Mouse (Mus musculus) brain, embryonic 18.5 days (tissue): ENCODE measurements around the gene Dab1.

ENCODE experiments used
- DNase-seq: peaks from one replicate; pipeline ENCODE4 v3.0.0-alpha.2; 2012; ENCODE audit warnings: low read depth, low spot score

Dab1 gene

DNA sequence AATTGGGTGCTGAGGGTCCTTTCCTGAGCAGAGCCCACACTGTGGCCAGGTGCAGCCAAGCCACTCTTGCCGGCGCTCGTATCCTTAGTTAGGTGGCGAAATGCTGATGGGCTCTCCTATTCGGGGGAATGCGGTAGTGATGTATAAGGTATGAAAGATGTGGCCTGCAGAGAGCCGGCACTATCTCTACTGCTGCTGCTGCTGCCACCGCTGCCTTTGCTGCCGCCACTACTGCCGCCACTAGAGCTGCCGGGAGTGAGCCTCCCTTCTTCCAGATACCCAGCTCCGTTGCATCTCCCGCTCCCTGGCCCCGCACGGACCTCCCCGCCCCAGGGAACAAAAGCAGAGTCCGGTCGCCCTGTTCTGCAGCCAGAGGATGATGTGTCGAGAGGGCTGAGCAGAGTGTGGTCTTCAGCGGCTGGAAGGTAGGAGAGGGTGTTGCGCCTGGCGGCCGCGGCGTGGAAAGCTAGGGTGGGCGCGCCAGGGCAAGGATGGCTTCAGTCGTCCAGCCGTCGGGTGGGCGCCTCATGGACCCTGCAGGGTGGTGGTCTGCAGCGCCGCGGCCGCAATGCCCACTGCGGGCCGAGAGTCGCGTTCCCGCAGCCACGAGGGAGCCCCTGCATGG, at the start of gene Dab1:
Gene Dab1, plus strand, starts transcription at position 39 of the 625 bp plus-strand sequence.
- no peak for DNase-seq

DNA sequence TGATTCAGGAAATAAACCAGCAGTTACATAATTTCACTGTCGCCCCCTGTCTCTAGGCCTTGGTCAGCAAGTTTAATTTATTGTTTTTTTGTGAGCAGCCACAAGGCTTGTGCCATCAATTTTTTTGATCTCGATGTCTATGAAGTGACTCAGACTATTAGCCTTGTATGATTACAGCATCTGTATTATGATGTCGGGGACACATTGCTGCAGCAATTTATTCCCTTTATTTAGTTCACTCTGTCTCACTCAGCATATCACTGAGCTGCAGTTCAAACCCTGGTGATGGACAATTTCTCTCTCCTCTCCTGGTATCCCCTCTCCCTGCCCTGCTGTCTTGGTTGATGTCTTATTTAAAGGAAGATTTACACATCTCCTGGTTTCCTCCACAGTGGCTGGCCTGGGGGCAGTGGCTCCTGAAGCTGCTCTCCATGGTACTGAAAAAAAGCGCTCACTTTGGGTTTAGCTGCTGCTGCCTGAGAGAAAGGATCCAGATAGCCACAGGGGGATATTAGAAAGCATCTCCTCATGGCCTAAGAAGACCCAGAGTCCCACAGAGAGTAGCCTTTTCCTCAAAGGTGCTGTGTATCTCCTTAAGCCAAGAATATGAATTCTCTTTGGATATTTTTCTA, 47.3 kb upstream of the Dab1 start:
- DNase-seq = no peak

DNA sequence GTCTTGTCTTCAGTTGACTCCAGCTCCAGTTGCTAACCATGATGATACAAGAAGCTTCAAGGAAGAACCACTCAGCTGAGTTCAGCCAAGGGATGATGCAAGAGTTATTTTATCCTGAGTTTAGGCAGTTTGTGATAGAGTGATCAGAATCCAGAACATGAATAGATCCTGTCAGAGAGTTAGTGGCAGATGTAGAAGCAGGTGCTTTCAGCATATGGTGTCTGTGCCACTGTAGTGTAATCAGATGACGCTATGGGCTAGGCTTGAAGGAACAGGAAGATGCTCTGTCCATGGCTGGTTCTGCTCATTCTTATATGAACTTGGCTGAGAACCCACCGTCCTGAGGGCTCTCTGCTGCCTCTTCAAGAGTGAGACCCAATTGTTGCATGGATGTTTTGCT, 43.6 kb upstream of the Dab1 start:
- DNase-seq = no peak

DNA sequence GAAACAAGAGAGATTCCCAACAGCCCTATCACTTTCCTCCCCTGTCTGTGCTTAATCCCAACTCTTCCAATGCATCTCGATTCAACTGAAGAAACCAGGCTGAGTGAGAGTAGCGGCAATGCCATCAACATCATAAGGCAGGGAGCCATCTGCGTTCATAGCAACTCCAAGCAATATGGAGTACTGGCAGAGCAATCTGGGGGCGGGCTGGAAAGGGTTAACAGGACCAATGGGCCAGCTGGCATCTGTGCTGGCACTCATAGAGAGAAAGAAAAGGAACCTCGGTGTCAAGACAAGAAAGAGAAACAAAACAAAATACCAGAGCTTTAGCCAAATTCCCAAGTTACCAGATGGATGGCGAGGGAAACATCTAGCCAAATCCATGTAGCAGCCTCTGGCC, 42.9 kb upstream of the Dab1 start:
- peak; percentile 64 for DNase-seq

DNA sequence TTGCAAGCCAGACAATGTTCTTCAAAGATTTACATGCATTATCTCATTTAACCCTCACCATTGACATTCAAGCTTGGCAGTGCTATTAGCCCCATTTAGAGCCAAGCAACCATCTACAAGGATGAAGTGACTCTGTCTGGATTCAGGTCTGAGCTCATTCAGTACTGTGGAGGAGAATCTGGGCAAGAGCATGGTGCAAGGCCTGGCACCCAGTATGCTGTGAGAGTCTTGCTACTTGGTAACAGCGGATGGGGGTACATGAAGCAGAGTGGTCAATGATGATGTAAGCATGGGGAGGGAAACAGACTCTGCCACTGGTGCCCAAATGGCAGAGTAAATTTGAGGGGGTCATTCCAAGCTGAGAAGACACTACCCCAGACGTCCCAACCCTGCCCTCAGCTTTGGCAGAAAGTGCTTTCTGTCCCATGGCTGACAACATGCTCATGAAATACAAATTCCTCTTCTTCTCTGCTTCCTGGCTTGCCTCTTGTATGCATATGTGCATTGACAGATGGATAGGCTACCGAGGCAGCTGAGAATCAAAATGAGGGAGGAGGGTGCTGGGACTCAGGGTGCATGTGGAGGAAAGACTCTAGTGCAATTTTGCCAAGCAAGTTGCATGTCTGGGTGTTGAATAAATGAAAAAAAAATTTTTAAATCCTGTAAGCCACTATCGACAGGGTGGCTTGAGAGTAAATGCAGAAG, 41.9 kb upstream of the Dab1 start:
- DNase-seq = peak; percentile 75

DNA sequence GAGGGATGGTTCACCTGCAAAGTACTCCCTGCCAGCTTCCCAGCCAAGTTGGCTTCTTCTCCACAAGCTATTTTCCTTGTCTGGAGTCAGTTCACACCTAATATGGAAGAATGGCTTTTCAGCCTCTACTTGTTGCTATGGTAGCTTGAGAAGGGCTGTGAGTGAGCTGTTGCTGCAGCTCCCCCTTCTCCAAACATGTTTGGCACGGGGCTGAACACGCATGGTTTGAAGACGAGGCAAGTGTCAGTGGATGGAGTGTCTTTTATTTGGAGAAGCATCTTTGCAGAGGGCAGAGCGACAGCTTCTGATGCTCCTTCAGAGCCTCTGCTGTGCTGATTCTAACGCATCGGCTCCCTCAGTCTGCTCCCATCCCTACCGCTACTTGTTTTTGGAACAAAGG, 41.3 kb upstream of the Dab1 start:
- DNase-seq = peak; percentile 24

DNA sequence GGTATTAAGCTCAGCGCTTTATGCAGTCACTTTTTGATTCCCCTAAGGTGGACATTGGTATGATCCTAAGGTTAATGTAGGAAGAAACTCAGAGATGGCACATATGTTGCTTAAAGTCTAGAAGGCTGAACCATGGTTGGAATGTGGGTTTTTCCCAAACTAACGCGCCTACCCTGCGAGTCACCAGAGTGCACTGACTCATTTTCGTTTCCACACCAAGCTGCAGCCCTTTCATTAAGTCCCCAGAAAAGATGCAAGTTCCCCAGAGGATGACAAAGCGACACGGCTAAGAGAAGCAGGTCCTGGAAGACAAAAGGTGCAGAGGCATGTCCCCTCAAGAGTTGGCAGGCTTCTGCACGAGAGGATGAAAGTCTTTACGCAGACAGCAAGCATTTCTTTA, 39.1 kb upstream of the Dab1 start:
- DNase-seq = no peak

DNA sequence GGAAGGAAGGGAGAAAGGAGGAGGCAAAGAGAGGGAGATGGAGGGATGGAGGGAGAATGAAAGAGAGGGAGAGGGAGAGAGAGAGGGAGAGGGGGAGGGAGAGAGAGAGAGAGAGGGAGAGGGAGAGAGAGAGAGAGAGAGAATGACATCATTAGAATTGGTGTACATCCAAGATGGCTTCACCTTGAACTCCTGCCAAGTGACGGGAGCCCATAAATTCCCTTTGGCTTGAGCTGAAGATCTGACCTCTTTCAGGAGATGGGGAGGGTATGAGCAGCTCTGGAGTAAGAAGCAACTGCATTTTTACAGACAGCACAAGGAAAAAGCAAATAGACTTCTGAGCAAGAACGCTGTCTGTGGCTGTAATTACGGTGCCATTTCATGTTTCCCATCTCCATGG, 4.1 kb upstream of the Dab1 start:
- DNase-seq = no peak

DNA sequence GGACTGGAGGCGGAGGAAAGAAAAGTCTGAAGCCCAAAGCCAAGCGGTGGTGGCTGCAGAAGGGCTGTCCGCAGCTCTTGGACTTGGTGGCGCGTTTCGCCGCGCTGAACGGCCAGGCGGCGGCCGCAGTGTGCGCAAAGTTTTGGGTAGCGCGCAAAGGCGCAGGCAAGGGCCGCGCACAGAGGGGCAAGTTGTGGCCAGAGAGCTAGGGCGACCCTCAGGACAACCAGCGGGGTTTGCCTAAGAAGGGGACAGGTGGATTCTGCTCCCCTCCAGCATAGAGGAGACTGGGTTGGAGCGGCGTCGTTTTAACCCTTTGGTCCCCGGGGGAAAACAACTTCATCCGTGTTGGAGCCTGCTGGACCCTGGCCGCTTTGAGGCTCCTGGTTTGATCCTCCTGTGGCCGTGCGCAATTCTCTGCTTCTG, 800 bp downstream of the Dab1 start:
- no peak for DNase-seq

DNA sequence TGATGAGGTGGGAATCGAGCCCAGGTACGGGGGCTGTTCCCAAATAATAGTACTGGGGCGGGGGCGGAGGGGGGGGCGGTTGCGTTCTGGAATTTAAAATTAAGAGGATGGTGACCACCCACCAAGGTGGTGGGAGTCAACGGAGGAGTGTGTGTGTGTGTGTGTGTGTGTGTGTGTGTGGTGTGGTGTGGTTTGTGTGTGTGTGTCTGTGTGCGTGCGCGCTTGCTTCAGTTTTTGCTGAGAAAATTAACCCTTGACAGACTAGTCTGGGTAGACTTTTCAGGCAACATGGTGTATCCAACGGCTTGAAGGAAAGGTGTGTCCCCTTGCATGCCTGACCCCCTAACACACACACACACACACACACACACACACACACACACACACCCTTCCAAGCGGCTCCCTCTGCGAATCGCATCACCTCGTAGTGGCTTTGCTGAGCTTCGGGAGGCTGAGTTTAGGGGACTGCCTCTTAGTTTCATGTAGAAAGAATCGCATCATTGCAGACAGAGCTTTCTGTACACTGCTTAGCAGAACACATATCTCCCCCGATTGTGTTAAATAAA, 1.5 kb downstream of the Dab1 start:
- DNase-seq = no peak

DNA sequence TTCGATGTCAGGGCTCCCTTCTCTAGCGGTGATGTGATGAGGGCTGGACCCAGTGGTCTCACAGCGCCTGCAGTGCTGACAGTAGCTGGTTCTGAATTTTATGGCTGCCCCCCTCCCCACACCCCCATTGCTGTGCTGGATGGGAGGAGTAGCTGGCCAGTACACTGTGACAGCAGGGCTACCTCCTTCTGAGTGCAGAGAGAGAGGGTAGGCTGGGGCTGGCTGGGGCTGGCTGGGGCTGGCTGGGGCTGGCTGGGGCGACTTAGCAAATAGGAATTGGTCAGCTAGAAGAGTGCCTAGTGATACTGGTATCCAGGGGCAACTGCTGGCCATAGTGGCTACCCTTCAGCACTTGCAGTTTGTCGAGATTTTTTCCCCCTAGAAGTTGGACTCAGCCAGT, 2.4 kb downstream of the Dab1 start:
- no peak for DNase-seq

DNA sequence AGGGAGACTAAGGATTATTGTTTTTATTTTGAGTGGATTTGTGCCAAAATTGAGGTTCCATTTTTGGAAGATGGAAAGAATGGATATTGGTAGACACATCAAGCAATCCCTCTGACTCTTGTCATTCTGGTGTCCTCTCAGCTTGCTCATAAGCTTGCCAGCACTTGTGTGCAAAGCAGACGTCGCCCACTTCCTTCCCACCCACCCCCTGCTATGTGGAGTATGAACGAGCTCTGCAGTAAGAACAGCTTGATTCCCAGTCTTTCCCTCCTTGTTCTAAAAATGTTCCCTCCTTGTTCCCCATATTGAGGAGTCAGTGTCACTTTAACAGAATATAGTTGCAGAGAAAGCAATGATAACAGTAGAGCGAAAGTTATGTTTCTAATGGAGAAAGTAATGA, 11.0 kb downstream of the Dab1 start:
- DNase-seq = no peak

DNA sequence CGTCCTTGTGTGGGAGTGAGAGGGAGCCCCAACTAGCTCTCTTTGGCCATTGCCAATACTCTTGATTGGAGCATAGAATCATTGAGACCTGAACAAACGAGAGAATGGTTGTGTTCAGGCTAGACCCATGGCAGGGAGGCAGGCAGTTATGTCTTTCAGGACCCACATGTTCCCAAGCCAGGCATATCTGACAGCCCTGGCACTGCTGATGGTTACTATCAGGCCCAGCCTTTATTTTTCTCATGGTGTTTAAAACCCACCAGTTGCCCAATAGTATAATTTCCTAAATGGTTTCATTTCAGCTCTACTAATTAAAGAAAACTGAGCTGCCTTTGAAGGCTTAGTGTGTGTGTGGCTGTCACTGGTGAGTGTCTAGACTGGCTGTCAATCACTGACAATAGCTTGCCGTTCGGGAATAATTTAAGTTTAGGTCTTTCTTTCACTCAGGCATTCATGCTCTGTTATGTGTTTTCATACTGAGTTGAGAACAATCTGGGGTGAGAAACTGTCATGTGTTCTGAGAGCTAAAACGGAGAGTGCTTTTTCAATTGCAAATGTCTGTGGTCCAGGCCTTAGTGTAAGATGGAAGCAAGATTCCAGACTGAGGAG, 17.1 kb downstream of the Dab1 start:
- peak; percentile 67 for DNase-seq

DNA sequence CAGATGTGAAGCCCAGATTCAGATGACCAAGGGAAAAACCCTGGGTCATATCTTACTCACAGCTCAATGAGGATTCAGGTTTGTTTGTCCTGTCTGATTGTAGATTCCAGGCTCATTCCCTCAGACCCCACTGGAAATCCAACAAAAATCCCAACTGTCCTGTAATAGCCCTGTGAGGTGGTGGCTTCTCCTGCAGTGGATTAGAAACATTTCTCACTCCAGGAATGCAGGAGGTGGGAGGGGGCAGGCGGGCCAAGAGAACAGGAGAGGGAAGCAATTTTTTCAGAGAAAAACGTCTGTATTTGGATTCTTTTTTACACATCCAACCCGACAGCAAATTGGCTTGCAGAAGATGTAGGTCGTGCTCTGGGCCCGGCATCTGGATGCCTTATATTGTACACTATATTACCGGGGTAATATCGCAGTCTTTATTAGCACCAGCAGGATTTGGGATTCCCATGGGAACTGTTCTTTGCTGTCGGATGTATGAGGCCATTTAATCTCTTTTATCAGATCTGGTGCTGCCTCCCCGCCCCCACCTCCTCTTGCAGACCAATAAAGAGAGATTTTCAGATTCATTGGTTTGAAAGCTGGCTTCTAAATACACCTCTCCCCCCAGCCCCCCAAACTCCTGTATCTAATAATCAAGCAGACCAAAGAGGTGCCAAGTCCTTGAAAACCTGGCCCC, 29.2 kb downstream of the Dab1 start:
- DNase-seq = no peak

DNA sequence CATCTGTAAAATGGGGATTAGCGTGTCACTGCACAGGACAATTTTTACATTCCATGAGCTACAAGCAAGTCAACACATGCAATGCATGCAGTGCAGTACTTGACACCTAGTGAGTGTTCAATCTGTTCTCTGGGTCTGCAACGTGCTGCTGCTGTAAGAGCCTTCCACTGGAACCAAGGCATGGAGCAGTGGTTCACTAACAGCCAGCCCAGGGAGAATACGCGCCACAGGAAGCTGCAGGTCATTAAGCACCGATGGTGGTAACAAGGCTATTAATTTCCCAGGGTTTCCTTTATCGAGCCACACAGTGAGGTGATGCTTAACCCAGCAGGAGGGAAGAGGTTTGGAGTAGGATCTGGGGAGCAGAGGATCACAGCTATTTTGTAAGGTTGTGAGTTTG, 36.6 kb downstream of the Dab1 start:
- DNase-seq = no peak

DNA sequence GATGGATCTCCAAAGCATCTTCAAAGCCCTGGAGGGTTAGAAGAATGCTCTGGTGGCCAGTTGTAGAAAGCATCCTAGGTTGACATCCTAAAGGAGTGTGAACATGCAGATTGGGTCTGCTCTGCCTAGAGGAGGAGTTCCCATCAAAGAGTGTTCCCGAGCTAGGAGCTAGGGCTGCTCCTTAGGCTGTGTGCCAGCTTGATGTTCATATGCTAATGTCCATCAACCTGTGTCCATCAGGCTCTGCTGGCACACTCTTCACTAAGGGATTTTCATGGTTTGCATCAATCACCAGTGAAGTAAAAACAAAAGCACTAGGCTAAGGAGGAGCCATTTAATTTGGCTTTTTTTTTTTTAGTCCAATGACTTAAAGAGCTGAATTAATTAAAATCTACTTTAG, 42.2 kb downstream of the Dab1 start:
- no peak for DNase-seq

DNA sequence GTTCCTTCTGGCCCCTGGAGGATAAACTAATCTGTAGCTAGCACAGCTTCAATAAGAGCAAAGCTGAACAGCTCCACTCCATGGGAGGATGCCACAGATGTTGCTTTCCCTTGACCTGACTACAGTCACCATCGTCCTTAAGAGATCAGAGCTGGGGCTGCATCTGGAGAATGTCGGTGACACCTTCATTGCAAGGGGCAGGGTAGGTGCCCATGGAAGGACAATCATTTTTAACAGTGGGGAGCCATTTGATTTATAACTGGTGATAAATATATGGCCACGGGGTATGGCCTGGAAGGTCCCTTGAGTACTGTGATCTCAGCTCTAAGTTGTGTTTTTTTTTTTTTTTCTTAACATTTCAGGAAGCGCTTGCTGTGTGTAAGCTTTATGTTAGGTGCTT, 48.3 kb downstream of the Dab1 start:
- no peak for DNase-seq

DNA sequence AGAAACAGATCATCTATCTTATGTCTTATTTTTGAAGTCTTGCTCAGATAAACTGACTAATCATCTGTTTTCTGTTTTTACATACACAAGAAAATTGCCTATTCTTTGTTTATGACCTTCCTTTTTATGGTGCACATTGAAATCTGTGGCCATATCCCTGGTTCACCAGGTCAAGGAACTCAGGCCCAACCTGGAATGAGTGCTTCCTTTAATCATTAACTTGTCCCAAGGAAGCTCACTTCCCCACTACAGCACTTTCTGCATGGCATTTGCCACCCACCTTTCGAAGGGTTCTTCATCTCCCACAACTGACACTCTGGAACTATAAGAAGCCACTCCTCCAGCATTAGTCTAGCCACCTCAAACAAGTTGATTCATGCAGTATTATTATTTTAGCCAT, 58.0 kb downstream of the Dab1 start:
- no peak for DNase-seq

DNA sequence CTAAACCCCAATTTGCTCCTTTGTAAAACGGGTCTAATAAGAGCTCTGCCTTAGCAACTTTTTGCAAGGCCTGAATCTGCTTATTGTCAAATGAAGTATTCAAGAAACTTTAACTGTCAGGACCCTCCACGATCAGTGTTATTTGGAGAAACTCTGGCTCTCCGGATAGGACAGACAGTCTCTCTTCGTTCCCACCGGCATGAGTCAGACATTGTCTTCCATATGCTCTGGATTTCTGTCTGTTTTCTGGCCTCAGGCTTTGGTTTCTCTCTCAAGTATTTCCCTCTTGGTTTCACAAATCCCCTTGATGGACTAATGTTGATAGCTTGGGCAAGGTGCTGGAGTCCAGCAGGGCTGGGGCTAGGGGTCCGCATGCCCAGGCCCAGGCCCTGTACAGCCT, 59.3 kb downstream of the Dab1 start:
- DNase-seq = no peak

DNA sequence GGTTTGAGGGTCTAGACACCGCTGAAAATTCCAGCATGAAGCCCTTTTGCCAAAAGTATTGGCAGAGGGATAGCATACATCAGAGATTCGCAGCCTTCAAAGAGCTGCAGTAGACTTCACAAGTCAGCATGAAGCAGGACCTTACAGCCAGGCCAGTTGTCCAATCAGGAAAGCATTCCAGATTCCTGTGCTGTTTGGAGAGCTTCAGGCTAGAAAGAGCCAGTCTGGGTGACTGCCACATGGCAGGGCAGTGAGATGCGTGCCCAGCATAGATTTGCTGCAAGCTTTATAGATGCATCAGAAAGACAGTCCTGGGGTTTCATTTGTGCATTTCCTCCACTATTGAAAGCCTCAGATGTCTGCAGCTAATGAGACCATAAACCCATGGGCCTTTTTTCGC, 66.0 kb downstream of the Dab1 start:
- DNase-seq = no peak

DNA sequence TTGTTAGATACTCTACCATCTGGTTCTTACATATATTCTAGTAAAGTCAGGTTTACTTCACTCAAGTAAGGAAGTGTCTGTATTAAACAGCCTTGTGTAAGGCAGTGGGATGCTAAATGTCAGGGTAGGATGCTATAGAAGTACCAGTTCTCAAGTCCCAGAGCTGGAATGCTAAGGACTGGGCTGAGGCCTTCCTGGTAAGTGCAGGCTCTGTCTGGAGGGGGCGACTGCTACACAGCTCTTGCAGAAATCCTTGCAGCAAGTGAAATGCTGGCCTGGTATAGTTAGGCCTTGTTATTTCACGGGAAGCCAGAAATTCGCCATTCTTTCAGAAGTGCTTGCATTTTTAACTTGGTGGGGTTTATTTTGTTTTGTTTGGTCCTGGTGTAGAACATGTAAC, 72.6 kb downstream of the Dab1 start:
- DNase-seq = no peak

DNA sequence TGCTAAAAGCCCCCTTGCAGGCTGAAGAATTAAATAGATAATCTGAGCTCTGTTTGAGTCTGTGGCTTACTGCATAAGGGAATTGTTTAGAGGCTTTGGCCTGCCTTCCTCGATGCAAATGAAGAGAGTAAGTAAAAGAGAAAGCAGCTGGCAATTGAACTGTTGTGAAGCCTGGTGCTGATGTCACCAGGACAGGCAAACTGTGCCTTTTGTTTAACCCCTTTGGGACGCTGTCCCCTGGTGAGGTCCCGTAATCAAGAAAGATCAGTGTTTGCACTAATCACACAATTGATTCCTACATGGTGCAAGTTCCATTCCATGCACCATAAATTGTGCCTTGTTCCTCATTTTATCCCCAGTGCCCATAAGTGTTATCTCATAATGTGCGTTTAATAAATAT, 80.6 kb downstream of the Dab1 start:
- DNase-seq = no peak
